Mouse (Mus musculus) common myeloid progenitor, adult 5-6 weeks (primary cell): Measurements from ENCODE around the gene Tax1bp1. TPM values are rescaled to one million over a fixed set of nuclear protein-coding genes. Genes with fewer than 3 reads are reported as not detected.
"Not testable (repeated sequence)": the region's sequence is repeated elsewhere in the genome, so short reads cannot be mapped to it uniquely, and the experiment has no call there.

Experiments
- ATAC-seq: replicated peaks from 2 replicates; pipeline ENCODE4 v1.8.0; 2016; ENCODE audit warnings: low read depth, mild to moderate bottlenecking, moderate TSS enrichment, inconsistent platforms; ENCODE audit not compliant: poor library complexity, severe bottlenecking
- total RNA-seq: library from RNA; stranded (forward); fragments of 200-1000, 187-1606 nt; gene quantifications from 2 replicates; pipeline ENCODE4 v1.2.3, GENCODE M21; 2017

The Tax1bp1 gene
- total RNA-seq, result 300 and 329 TPM in 2 replicates

- peak; percentile 90 for ATAC-seq
Observed at GRCm38 (mm10) chr6:52713104-52713896, at the start of gene Tax1bp1. Tax1bp1 (plus strand) TSS chr6:52713729.

GRCm38 (mm10) chr6:52667641-52668040 lies 45.9 kb upstream of the Tax1bp1 start:
- no peak for ATAC-seq

- not testable (repeated sequence) for ATAC-seq
Observed at GRCm38 (mm10) chr6:52669878-52670277, 43.7 kb upstream of the Tax1bp1 start.

- ATAC-seq, result no peak
Observed at GRCm38 (mm10) chr6:52671791-52672190, 41.7 kb upstream of the Tax1bp1 start.

- ATAC-seq, result peak; percentile 82
Observed at GRCm38 (mm10) chr6:52672539-52672938, 41.0 kb upstream of the Tax1bp1 start.

- no peak for ATAC-seq
Observed at GRCm38 (mm10) chr6:52673706-52674105, 39.8 kb upstream of the Tax1bp1 start.

- ATAC-seq, result no peak
Observed at GRCm38 (mm10) chr6:52674541-52674940, 39.0 kb upstream of the Tax1bp1 start.

GRCm38 (mm10) chr6:52675222-52675921 lies 38.2 kb upstream of the Tax1bp1 start:
- no peak for ATAC-seq

GRCm38 (mm10) chr6:52677534-52677933 lies 36.0 kb upstream of the Tax1bp1 start:
- not testable (repeated sequence) for ATAC-seq

GRCm38 (mm10) chr6:52679565-52679964 lies 34.0 kb upstream of the Tax1bp1 start:
- ATAC-seq, result no peak

- no peak for ATAC-seq
Observed at GRCm38 (mm10) chr6:52680458-52681032, 33.0 kb upstream of the Tax1bp1 start.

GRCm38 (mm10) chr6:52681847-52682485 lies 31.6 kb upstream of the Tax1bp1 start:
- no peak for ATAC-seq

GRCm38 (mm10) chr6:52682607-52683006 lies 30.9 kb upstream of the Tax1bp1 start:
- ATAC-seq, result no peak

- no peak for ATAC-seq
Observed at GRCm38 (mm10) chr6:52686901-52687500, 26.5 kb upstream of the Tax1bp1 start.

GRCm38 (mm10) chr6:52690365-52690764 lies 23.2 kb upstream of the Tax1bp1 start:
- no peak for ATAC-seq

GRCm38 (mm10) chr6:52691800-52692199 lies 21.7 kb upstream of the Tax1bp1 start:
- no peak; the same call in 1 of the 2 replicates for ATAC-seq

GRCm38 (mm10) chr6:52692451-52693063 lies 21.0 kb upstream of the Tax1bp1 start:
- peak; percentile 52 for ATAC-seq

GRCm38 (mm10) chr6:52697964-52698535 lies 15.5 kb upstream of the Tax1bp1 start:
- peak; percentile 59 for ATAC-seq

- peak; percentile 71 for ATAC-seq
Observed at GRCm38 (mm10) chr6:52699050-52699449, 14.5 kb upstream of the Tax1bp1 start.
